19 mouse cellular contexts compared by ENCODE assay signal in the genomic region with DNA sequence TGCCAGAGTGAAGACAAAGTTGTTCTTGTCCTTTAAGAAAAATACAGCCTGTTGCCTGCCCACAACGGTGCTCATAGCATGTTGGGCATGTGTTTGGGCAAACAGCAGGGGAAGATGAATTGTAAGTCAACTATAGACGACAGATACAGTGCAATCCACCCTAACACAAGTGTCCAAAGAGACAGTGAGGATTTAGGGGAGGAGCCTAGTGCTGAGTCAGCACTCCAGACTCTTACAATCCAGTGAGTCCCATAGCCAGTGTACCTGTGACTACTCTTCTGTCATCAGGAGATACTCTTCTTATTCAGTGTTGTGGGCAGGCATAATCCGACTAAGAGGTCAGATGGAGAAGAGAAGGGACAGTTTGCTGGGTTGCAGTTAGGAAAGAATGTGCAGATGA. TPM values are rescaled to one million over a fixed set of nuclear protein-coding genes. Genes with fewer than 3 reads are reported as not detected.
"Had no signal": no experiment of that assay in that cellular context is flagged by ENCODE, and none has a peak within 500 bp of the region (broad histone marks: within the 10 kb centered on the region; RNA-seq: fewer than 3 reads in every experiment).

No protein-coding gene starts in this region.

- H3K4me3 ChIP-seq: midbrain, embryonic 10.5 days; myocyte; neural tube, embryonic 13.5 days; neural tube, embryonic 15.5 days had no signal

- H3K36me3 ChIP-seq: midbrain, embryonic 10.5 days; neural tube, embryonic 13.5 days; neural tube, embryonic 15.5 days had no signal

- H3K9me3 ChIP-seq: midbrain, embryonic 10.5 days; neural tube, embryonic 13.5 days; neural tube, embryonic 15.5 days had no signal

- DNase-seq: lung, adult 18-20 months; lung, embryonic 14.5 days; lung, postnatal 10 days; lung, postnatal 4 days; midbrain, embryonic 14.5 days; retina, postnatal 1 day; right cerebral cortex, adult 18-20 months; right cerebral cortex, postnatal 25 days; right cerebral cortex, postnatal 4 days; spleen, adult 18-20 months; thymus, adult 18-20 months; thymus, postnatal 14 days; thymus, postnatal 36 days had no signal

- H3K9ac ChIP-seq: lung, embryonic 14.5 days; neural tube, embryonic 13.5 days; neural tube, embryonic 15.5 days had no signal

- H3K27ac ChIP-seq: midbrain, embryonic 10.5 days; neural tube, embryonic 13.5 days; neural tube, embryonic 15.5 days had no signal

- H3K4me2 ChIP-seq: lung, embryonic 14.5 days; neural tube, embryonic 13.5 days; neural tube, embryonic 15.5 days had no signal

RNA-seq across cellular contexts. Expression of a gene that starts 8.0 kb away (rescaled TPM):
- total RNA-seq: megakaryocyte-erythroid progenitor cell, adult 5-6 weeks had no signal
- polyA plus RNA-seq: lung, embryonic 14.5 days; lung, embryonic 16.5 days had no signal
